ENCODE assay signal across 12 mouse cellular contexts in the genomic region with DNA sequence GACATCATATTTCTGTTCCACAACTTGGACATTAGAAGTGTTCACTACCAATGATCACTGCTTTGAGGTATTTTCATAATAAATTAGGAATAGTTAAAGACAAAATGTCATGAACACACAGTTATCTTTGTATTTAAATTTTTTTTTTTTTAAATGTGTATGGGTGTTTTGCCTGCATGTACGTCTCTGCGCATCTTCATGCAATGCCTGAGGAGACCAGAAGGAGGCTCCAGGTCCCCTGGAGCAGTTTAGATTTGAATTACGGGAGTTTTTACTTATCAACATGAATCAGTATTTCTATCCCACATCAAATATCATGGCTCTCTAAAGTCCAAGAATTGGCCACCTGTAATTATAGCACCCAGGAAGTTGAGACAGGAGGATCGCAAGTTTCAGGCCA. TPM values are rescaled to one million over a fixed set of nuclear protein-coding genes. Genes with fewer than 3 reads are reported as not detected.
A peak's percentile ranks its signal among the peaks of the same experiment; 100 is the strongest.
DNase-seq lines count a peak whose midpoint lies in the region; ATAC-seq and TF ChIP-seq lines count a peak whose summit lies in the region.
"Had no signal": no experiment of that assay in that cellular context is flagged by ENCODE, and none has a peak within 500 bp of the region (broad histone marks: within the 10 kb centered on the region; RNA-seq: fewer than 3 reads in every experiment).

No protein-coding gene starts in this region.

- no peak overlapping the region for H3K9ac ChIP-seq in hindbrain, postnatal 0 days (replicated peaks; ENCODE audit: low read length)
- no peak overlapping the region for H3K9ac ChIP-seq in hindbrain, embryonic 14.5 days

- no peaks in the 10 kb centered on the region for H3K9me3 ChIP-seq in hindbrain, postnatal 0 days (ENCODE audit: low read length)
- H3K9me3 ChIP-seq in hindbrain, embryonic 14.5 days (ENCODE audit: control insufficient read depth, low read length) = no peaks in the 10 kb centered on the region

- TF ChIP-seq CTCF in hindbrain, postnatal 0 days (IDR thresholded peaks at IDR 0.05; ENCODE audit: low read depth) = peak; percentile 48

- H3K36me3 ChIP-seq in hindbrain, postnatal 0 days (ENCODE audit: insufficient read depth, low read length) = no peaks in the 10 kb centered on the region
- H3K36me3 ChIP-seq in hindbrain, embryonic 14.5 days (replicated peaks; ENCODE audit: control insufficient read depth, insufficient read depth) = no peaks in the 10 kb centered on the region

- no peak overlapping the region for H3K27ac ChIP-seq in hindbrain, postnatal 0 days
- H3K27ac ChIP-seq in hindbrain, embryonic 14.5 days = no peak overlapping the region

- H3K4me3 ChIP-seq in hindbrain, postnatal 0 days (ENCODE audit: low read length) = no peak overlapping the region
- no peak overlapping the region for H3K4me3 ChIP-seq in hindbrain, embryonic 14.5 days (replicated peaks; ENCODE audit: low read length)

- WGBS in hindbrain, postnatal 0 days = 58% methylated on average over 4 of the region's 4 CpGs
- 65% methylated on average over 4 of the region's 4 CpGs for WGBS in hindbrain, embryonic 14.5 days

- 0 out of 2 replicates have a peak, but pooled peaks cover 6% of the 10 kb centered on the region for H3K27me3 ChIP-seq in hindbrain, postnatal 0 days (ENCODE audit: insufficient read depth, low read length)
- peaks cover 21% of the 10 kb centered on the region for H3K27me3 ChIP-seq in hindbrain, embryonic 14.5 days (ENCODE audit: control insufficient read depth, insufficient read depth, low read length)

- no peak for ATAC-seq in CD4-positive, CD25-positive, alpha-beta regulatory T cell, adult 4 months
- ATAC-seq in hindbrain, postnatal 0 days = no peak
- no peak for ATAC-seq in hindbrain, embryonic 14.5 days (ENCODE audit: low FRiP score)
- ATAC-seq: forebrain, embryonic 16.5 days had no signal

- H3K4me2 ChIP-seq in hindbrain, postnatal 0 days (ENCODE audit: low read depth, low read length) = no peak overlapping the region
- H3K4me2 ChIP-seq in hindbrain, embryonic 14.5 days (replicated peaks) = no peak overlapping the region

- peak; percentile 67 for DNase-seq in CD4-positive, CD25-positive, alpha-beta regulatory T cell, adult 2 months (ENCODE audit: low read depth, low spot score)
- peak; percentile 37 for DNase-seq in hindbrain, postnatal 0 days (ENCODE audit: low spot score)
- DNase-seq in hindbrain, embryonic 14.5 days (ENCODE audit: low spot score) = no peak
- DNase-seq in 3T3-L1 (ENCODE audit: low read depth, low spot score) = peak; percentile 61
- peak; percentile 32 for DNase-seq in c-Kit-positive CD71-positive TER-119-negative erythroid progenitor cells, embryonic 14.5 days (ENCODE audit: low read depth)
- no peak for DNase-seq in urinary bladder, postnatal 14 days (ENCODE audit: low spot score)
- DNase-seq in frontal cortex, postnatal 25 days (ENCODE audit: low spot score in 2 of 2) = no peak
- DNase-seq: heart, postnatal 14 days had no signal

- no peaks in the 10 kb centered on the region for H3K4me1 ChIP-seq in hindbrain, postnatal 0 days (ENCODE audit: insufficient read depth, low read length)
- peaks cover 6% of the 10 kb centered on the region for H3K4me1 ChIP-seq in hindbrain, embryonic 14.5 days (replicated peaks; ENCODE audit: control insufficient read depth, insufficient read depth, low read length)

RNA-seq across cellular contexts. Expression of a gene that starts 2.8 kb away (rescaled TPM):
- under 1 TPM in 1 of 2 experiments, not detected in 1; 0.22 TPM for polyA plus RNA-seq in CD4-positive, CD25-positive, alpha-beta regulatory T cell, adult 4 months (2017; shearing (Covaris generic))
- total RNA-seq in hindbrain, postnatal 0 days (2014; rRNA removed) = 0.78 and 1.9 TPM in 2 replicates
- 2.1 and 2.5 TPM in 2 replicates for polyA plus RNA-seq in hindbrain, postnatal 0 days (2015; fragmentation: Nextera tagmentation; extraction: Ambion mirVana)
- polyA plus RNA-seq in hindbrain, embryonic 14.5 days (2014; fragmentation: Nextera tagmentation; extraction: Ambion mirVana) = 1.9 and 2.1 TPM in 2 replicates
- total RNA-seq: megakaryocyte-erythroid progenitor cell, adult 5-6 weeks had no signal

RNA-seq across cellular contexts. Expression of a gene that starts 35.6 kb away (rescaled TPM):
- 100 to 1,000 TPM; 376 to 396 TPM for polyA plus RNA-seq in CD4-positive, CD25-positive, alpha-beta regulatory T cell, adult 4 months (2017; shearing (Covaris generic))
- total RNA-seq in hindbrain, postnatal 0 days (2014; rRNA removed) = 192 and 222 TPM in 2 replicates
- 133 and 148 TPM in 2 replicates for polyA plus RNA-seq in hindbrain, postnatal 0 days (2015; fragmentation: Nextera tagmentation; extraction: Ambion mirVana)
- polyA plus RNA-seq in hindbrain, embryonic 14.5 days (2014; fragmentation: Nextera tagmentation; extraction: Ambion mirVana) = 53.2 and 71.4 TPM in 2 replicates

RNA-seq across cellular contexts. Expression of a gene that starts 54.6 kb away (rescaled TPM):
- 1 to 10 TPM; 1.5 to 2.0 TPM for polyA plus RNA-seq in CD4-positive, CD25-positive, alpha-beta regulatory T cell, adult 4 months (2017; shearing (Covaris generic))
- total RNA-seq in hindbrain, postnatal 0 days (2014; rRNA removed) = not detected in 2 replicates
- polyA plus RNA-seq in hindbrain, postnatal 0 days (2015; fragmentation: Nextera tagmentation; extraction: Ambion mirVana) = 0.48 and 0.96 TPM in 2 replicates
- 0.39 TPM in 1 of 2 replicates, not detected in the other for polyA plus RNA-seq in hindbrain, embryonic 14.5 days (2014; fragmentation: Nextera tagmentation; extraction: Ambion mirVana)
- total RNA-seq: left cerebral cortex, adult 8-10 months; megakaryocyte-erythroid progenitor cell, adult 5-6 weeks had no signal

Comparison
In these comparisons a context has a peak if more than half of its experiments do, and no peak if none do; other contexts are left out.
1. DNase-seq: peak in CD4-positive, CD25-positive, alpha-beta regulatory T cell, adult 2 months (single experiment), hindbrain, postnatal 0 days (single experiment), 3T3-L1 (single experiment) and c-Kit-positive CD71-positive TER-119-negative erythroid progenitor cells, embryonic 14.5 days (single experiment); none in hindbrain, embryonic 14.5 days (single experiment), urinary bladder, postnatal 14 days (single experiment) and frontal cortex, postnatal 25 days (0 of 2).